Mouse (Mus musculus) intestine, embryonic 14.5 days (tissue): ENCODE measurements around the gene Aldoc. TPM values are rescaled to one million over a fixed set of nuclear protein-coding genes. Genes with fewer than 3 reads are reported as not detected.

Experiments
- ATAC-seq: fragments of 200-750 bp; cut with Nextera tagmentation; replicated peaks from 2 replicates; pipeline ENCODE4 v1.8.0; 2017; ENCODE audit warnings: low read depth, moderate number of reproducible peaks, moderate TSS enrichment, moderate library complexity; ENCODE audit not compliant: low FRiP score, low TSS enrichment
- DNase-seq: peaks from one replicate; pipeline ENCODE4 v3.0.0-alpha.2; 2018; ENCODE audit warnings: low spot score
- H3K27ac ChIP-seq: fragments of 300-500 bp; sonication (generic); 2 replicates; pipeline ENCODE4 v1.5.1; 2014; ENCODE audit warnings: low read depth, mild to moderate bottlenecking, control low read depth
- H3K27me3 ChIP-seq: fragments of 300-500 bp; sonication (generic); replicated peaks from 2 replicates; pipeline ENCODE4 v1.6.1; 2014; ENCODE audit warnings: low read length, control low read depth; ENCODE audit not compliant: control insufficient read depth, insufficient read depth
- H3K36me3 ChIP-seq: fragments of 300-500 bp; sonication (generic); 2 replicates; pipeline ENCODE4 v1.6.1; 2014; ENCODE audit warnings: low read length, control low read depth; ENCODE audit not compliant: control insufficient read depth, insufficient read depth
- H3K4me1 ChIP-seq: fragments of 300-500 bp; sonication (generic); replicated peaks from 2 replicates; pipeline ENCODE4 v1.6.1; 2014; ENCODE audit warnings: low read length, control low read depth, mixed read lengths; ENCODE audit not compliant: control insufficient read depth, insufficient read depth
- H3K4me2 ChIP-seq: fragments of 300-500 bp; sonication (generic); 2 replicates; pipeline ENCODE4 v1.6.1; 2014; ENCODE audit warnings: low read length
- H3K4me3 ChIP-seq: fragments of 300-500 bp; sonication (generic); 2 replicates; pipeline ENCODE4 v1.5.1; 2014; ENCODE audit warnings: low read depth, low read length, control low read depth, mixed read lengths
- H3K9ac ChIP-seq: fragments of 300-500 bp; sonication (generic); 2 replicates; pipeline ENCODE4 v1.6.1; 2014; ENCODE audit warnings: mild to moderate bottlenecking, low read length
- H3K9me3 ChIP-seq: fragments of 300-500 bp; sonication (generic); 2 replicates; pipeline ENCODE4 v1.6.1; 2016; ENCODE audit warnings: low read length, control low read depth; ENCODE audit not compliant: control insufficient read depth
- WGBS: fragments of 180-500 bp; shearing (Covaris S2); extraction: QIAGEN DNeasy Blood & Tissue Kit; methylation state at CpG from one replicate; pipeline ENCODE4 v1.1.7; 2014; 5-methylcytosine and 5-hydroxymethylcytosine counted together
- polyA plus RNA-seq: library from polyadenylated mRNA; unstranded; fragments of >200 nt; fragmentation: Nextera tagmentation; extraction: Ambion mirVana; gene quantifications from 2 replicates; pipeline ENCODE4 v1.2.1, GENCODE M21; 2014

Aldoc gene
- polyA plus RNA-seq, 1 experiment from 2014 or later: 21.1 TPM

- H3K9ac ChIP-seq: peak overlapping the region; percentile 77; the same call in 1 of the 2 replicates
- DNase-seq: no peak
- H3K9me3 ChIP-seq: no peaks in the 10 kb centered on the region
- no peaks in the 10 kb centered on the region for H3K27me3 ChIP-seq
- peak overlapping the region; percentile 78 for H3K4me3 ChIP-seq
- peaks cover 28% of the 10 kb centered on the region for H3K36me3 ChIP-seq
- H3K4me2 ChIP-seq: peak overlapping the region; percentile 76
- 0 out of 2 replicates have a peak overlapping the region, but pooled peaks have one; percentile 86 for H3K27ac ChIP-seq
- peaks cover 25% of the 10 kb centered on the region for H3K4me1 ChIP-seq
- WGBS: 64% methylated on average over 6 of the region's 6 CpGs
- no peak for ATAC-seq
These were observed 21.6 kb downstream of the Aldoc start for GRCm38 (mm10) chr11:78344328-78344889.

GRCm38 (mm10) chr11:78344890-78345715, 22.3 kb downstream of the Aldoc start:
- H3K36me3 ChIP-seq: peaks cover 23% of the 10 kb centered on the region
- no peaks in the 10 kb centered on the region for H3K9me3 ChIP-seq
- H3K4me3 ChIP-seq: no peak overlapping the region; the same call in 1 of the 2 replicates
- no peak for DNase-seq
- peaks cover 32% of the 10 kb centered on the region for H3K4me1 ChIP-seq
- H3K27me3 ChIP-seq: no peaks in the 10 kb centered on the region
- H3K9ac ChIP-seq: peak overlapping the region; percentile 17; the same call in 1 of the 2 replicates
- 0 out of 2 replicates have a peak overlapping the region, but pooled peaks have one; percentile 12 for H3K27ac ChIP-seq
- peak overlapping the region; percentile 76 for H3K4me2 ChIP-seq
- ATAC-seq: no peak
- 53% methylated on average over 8 of the region's 8 CpGs for WGBS

- Histone ChIP-seq H3K36me3 (peaks cover 20% of the 10 kb centered on the region), H3K4me2 (no peak overlapping the region), H3K27ac (no peak overlapping the region), H3K4me3 (no peak overlapping the region), H3K4me1 (peaks cover 32% of the 10 kb centered on the region), H3K9ac (no peak overlapping the region), H3K27me3 (no peaks in the 10 kb centered on the region), H3K9me3 (no peaks in the 10 kb centered on the region)
- 79% methylated on average over 7 of the region's 7 CpGs for WGBS
- ATAC-seq: no peak
- DNase-seq: no peak
These were observed 23.0 kb downstream of the Aldoc start for GRCm38 (mm10) chr11:78345801-78346200.

GRCm38 (mm10) chr11:78346326-78347069, 23.7 kb downstream of the Aldoc start:
- DNase-seq: no peak
- Histone ChIP-seq H3K9ac (no peak overlapping the region), H3K27ac (no peak overlapping the region), H3K36me3 (peaks cover 13% of the 10 kb centered on the region; the same call in 1 of the 2 replicates), H3K4me1 (peaks cover 32% of the 10 kb centered on the region), H3K9me3 (no peaks in the 10 kb centered on the region), H3K27me3 (no peaks in the 10 kb centered on the region), H3K4me3 (no peak overlapping the region), H3K4me2 (no peak overlapping the region)
- WGBS: 76% methylated on average over 6 of the region's 6 CpGs
- no peak for ATAC-seq

GRCm38 (mm10) chr11:78347070-78347754, 24.4 kb downstream of the Aldoc start:
- ATAC-seq: no peak
- peaks cover 32% of the 10 kb centered on the region for H3K4me1 ChIP-seq

GRCm38 (mm10) chr11:78347908-78348307, 25.1 kb downstream of the Aldoc start:
- H3K27ac ChIP-seq: no peak overlapping the region
- DNase-seq: no peak
- no peak for ATAC-seq
- peaks cover 11% of the 10 kb centered on the region; the same call in 1 of the 2 replicates for H3K36me3 ChIP-seq
- H3K9ac ChIP-seq: no peak overlapping the region
- no peaks in the 10 kb centered on the region for H3K9me3 ChIP-seq
- no peak overlapping the region for H3K4me3 ChIP-seq
- H3K4me1 ChIP-seq: peaks cover 32% of the 10 kb centered on the region
- no peak overlapping the region for H3K4me2 ChIP-seq
- 84% methylated on average over 9 of the region's 9 CpGs for WGBS
- no peaks in the 10 kb centered on the region for H3K27me3 ChIP-seq

More at GRCm38 (mm10) chr11:78347070-78347754, 24.4 kb downstream of the Aldoc start:
- Histone ChIP-seq H3K4me3 (no peak overlapping the region), H3K36me3 (peaks cover 11% of the 10 kb centered on the region; the same call in 1 of the 2 replicates), H3K4me2 (no peak overlapping the region), H3K27me3 (no peaks in the 10 kb centered on the region), H3K9ac (no peak overlapping the region), H3K27ac (no peak overlapping the region), H3K9me3 (no peaks in the 10 kb centered on the region)
- peak; percentile 80 for DNase-seq
- 91% methylated on average over 10 of the region's 10 CpGs for whole genome bisulfite sequencing

GRCm38 (mm10) chr11:78348474-78348873, 25.7 kb downstream of the Aldoc start:
- H3K4me1 ChIP-seq: peaks cover 32% of the 10 kb centered on the region

More at GRCm38 (mm10) chr11:78348474-78348873, 25.7 kb downstream of the Aldoc start:
- H3K27ac ChIP-seq: no peak overlapping the region
- H3K4me3 ChIP-seq: no peak overlapping the region
- H3K4me2 ChIP-seq: no peak overlapping the region
- H3K36me3 ChIP-seq: peaks cover 11% of the 10 kb centered on the region; the same call in 1 of the 2 replicates
- H3K27me3 ChIP-seq: no peaks in the 10 kb centered on the region
- WGBS: 42% methylated on average over 7 of the region's 7 CpGs
- no peak for DNase-seq
- no peak overlapping the region for H3K9ac ChIP-seq
- no peaks in the 10 kb centered on the region for H3K9me3 ChIP-seq
- no peak for ATAC-seq
